7 mouse cellular contexts compared by ENCODE assay signal in the genomic region with DNA sequence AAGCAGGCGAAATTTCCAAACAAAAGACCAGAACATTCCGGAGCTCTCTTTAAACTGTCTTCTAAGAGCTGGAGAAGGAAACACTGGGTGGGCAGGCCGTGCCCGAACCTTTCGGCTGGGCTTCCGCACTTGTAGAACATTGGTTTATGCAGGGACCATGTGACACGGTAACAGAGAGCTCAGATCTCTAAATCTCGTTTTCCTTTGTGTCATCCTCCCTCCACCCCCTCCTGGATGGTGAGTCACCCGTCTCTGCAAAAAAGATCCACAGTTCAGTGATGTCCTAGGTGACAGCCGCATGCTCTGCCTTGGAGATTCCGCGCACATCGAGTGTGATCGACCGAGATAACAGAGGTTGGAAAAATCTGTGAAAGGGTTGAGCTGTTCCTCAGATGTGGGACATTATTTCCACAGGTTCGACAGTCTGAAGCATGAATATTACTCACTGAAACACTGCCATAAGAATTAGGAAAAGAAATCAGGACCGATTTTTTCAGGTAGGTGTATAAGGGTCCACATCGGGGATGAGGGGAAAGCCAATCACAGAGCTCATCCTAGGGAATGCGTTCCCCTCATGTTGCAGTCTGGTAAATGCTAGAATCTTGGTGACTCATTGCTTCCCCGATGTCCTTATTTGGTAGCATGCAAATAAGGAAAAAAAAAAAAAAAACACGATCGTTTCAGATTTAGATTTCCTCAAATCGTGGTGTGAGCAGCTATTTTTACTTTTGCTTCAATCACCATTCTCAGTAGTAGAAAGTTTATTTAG.
DNase-seq lines count a peak whose midpoint lies in the region; ATAC-seq and TF ChIP-seq lines count a peak whose summit lies in the region.

No protein-coding gene starts in this region.

- no peak for TF ChIP-seq EP300 in heart, postnatal 0 days (IDR thresholded peaks at IDR 0.05; ENCODE audit: low read depth)

- DNase-seq in A20 (ENCODE audit: low read depth, low spot score): peak; percentile 58
- no peak for DNase-seq in ES-E14 (ENCODE audit: low read depth, low spot score)
- peak; percentile 56 to 61 for DNase-seq in cerebellum, postnatal 25 days
- DNase-seq in heart, postnatal 0 days (ENCODE audit: low spot score): peak; percentile 27
- peak; percentile 64 to 74 for DNase-seq in layer of hippocampus, adult 8-10 months (ENCODE audit: low spot score in 2 of 2)
- DNase-seq in lung, postnatal 14 days: peak; percentile 53

- no peak overlapping the region for H3K9ac ChIP-seq in ES-E14 (ENCODE audit: insufficient read depth, low read depth, low read length, poor library complexity, severe bottlenecking)
- H3K9ac ChIP-seq in heart, postnatal 0 days (replicated peaks; ENCODE audit: low read depth, low read length): no peak overlapping the region
- H3K9ac ChIP-seq in stomach, embryonic 16.5 days (ENCODE audit: low read length): peak overlapping the region; percentile 47

- H3K27ac ChIP-seq in ES-E14 (ENCODE audit: insufficient read depth, low read depth, low read length, poor library complexity, severe bottlenecking): no peak overlapping the region
- peak overlapping the region; percentile 58 for H3K27ac ChIP-seq in heart, postnatal 0 days (ENCODE audit: low read depth)
- H3K27ac ChIP-seq in stomach, embryonic 16.5 days (ENCODE audit: low read length): peak overlapping the region; percentile 90

- no peak for TF ChIP-seq CTCF in heart, postnatal 0 days (IDR thresholded peaks at IDR 0.05; ENCODE audit: low read depth)

- H3K4me2 ChIP-seq in heart, postnatal 0 days (ENCODE audit: low read depth, low read length): peak overlapping the region; percentile 55
- peak overlapping the region; percentile 51 for H3K4me2 ChIP-seq in stomach, embryonic 16.5 days (ENCODE audit: low read depth, low read length)

- no peaks in the 10 kb centered on the region for H3K27me3 ChIP-seq in heart, postnatal 0 days (ENCODE audit: control insufficient read depth, insufficient read depth, low read length)
- no peaks in the 10 kb centered on the region for H3K27me3 ChIP-seq in stomach, embryonic 16.5 days (ENCODE audit: control insufficient read depth, insufficient read depth, low read length)

- ATAC-seq in heart, postnatal 0 days (ENCODE audit: insufficient read depth, low read depth): peak; percentile 47
- peak; percentile 66 for ATAC-seq in stomach, embryonic 16.5 days (ENCODE audit: insufficient read depth, low FRiP score)

- in situ Hi-C loops in ES-E14 (cut with MboI; ENCODE audit: low sequenced_read_pairs in 2 of 2, unreplicated experiment in 2 of 2): no loop called here

- H3K9me3 ChIP-seq in ES-E14 (ENCODE audit: control insufficient read depth, insufficient read depth, low read depth, low read length): no peaks in the 10 kb centered on the region
- no peaks in the 10 kb centered on the region for H3K9me3 ChIP-seq in heart, postnatal 0 days (replicated peaks; ENCODE audit: control insufficient read depth, low read length)
- H3K9me3 ChIP-seq in stomach, embryonic 16.5 days (replicated peaks; ENCODE audit: control insufficient read depth, low read length): no peaks in the 10 kb centered on the region

- no peak overlapping the region for H3K4me3 ChIP-seq in ES-E14 (ENCODE audit: insufficient read depth in 1 of 2, low read depth in 1 of 2, low read length in 2 of 2, poor library complexity in 1 of 2, severe bottlenecking in 1 of 2)
- H3K4me3 ChIP-seq in heart, postnatal 0 days (ENCODE audit: low read depth, low read length): peak overlapping the region; percentile 34
- H3K4me3 ChIP-seq in stomach, embryonic 16.5 days (replicated peaks; ENCODE audit: low read length): peak overlapping the region; percentile 29

- H3K4me1 ChIP-seq in ES-E14 (ENCODE audit: control insufficient read depth in 2 of 2, insufficient read depth in 2 of 2, low read length in 2 of 2, poor library complexity in 1 of 2): peaks cover 0 to 2% of the 10 kb centered on the region in 2 experiments; a peak in 1 of 4 replicates
- peaks cover 6% of the 10 kb centered on the region for H3K4me1 ChIP-seq in heart, postnatal 0 days (ENCODE audit: control insufficient read depth, insufficient read depth)
- peaks cover 16% of the 10 kb centered on the region for H3K4me1 ChIP-seq in stomach, embryonic 16.5 days (ENCODE audit: control insufficient read depth, insufficient read depth, low read length)

- 44% methylated on average over 23 of the region's 23 CpGs for WGBS in heart, postnatal 0 days
- 51% methylated on average over 23 of the region's 23 CpGs for WGBS in stomach, embryonic 16.5 days

- H3K36me3 ChIP-seq in ES-E14 (ENCODE audit: control insufficient read depth, insufficient read depth, low read length, poor library complexity, severe bottlenecking): no peaks in the 10 kb centered on the region
- H3K36me3 ChIP-seq in heart, postnatal 0 days (replicated peaks; ENCODE audit: control insufficient read depth, insufficient read depth, low read length): no peaks in the 10 kb centered on the region
- no peaks in the 10 kb centered on the region for H3K36me3 ChIP-seq in stomach, embryonic 16.5 days (ENCODE audit: control insufficient read depth, insufficient read depth, low read length)

TF ChIP-seq in ES-E14, 5 proteins besides CTCF, POLR2A, EP300 and RAD21:
- TF ChIP-seq MAFK (IDR thresholded peaks at IDR 0.05; ENCODE audit: insufficient read depth, low read depth, low read length) (no peak), ZNF384 (IDR thresholded peaks at IDR 0.05; ENCODE audit: low read depth, low read length) (peak; percentile 66)

Comparison
In these comparisons a context has a peak if more than half of its experiments do, and no peak if none do; other contexts are left out.
1. H3K4me3 ChIP-seq: peak in heart, postnatal 0 days (single experiment) and stomach, embryonic 16.5 days (single experiment); none in ES-E14 (0 of 2).